Mouse (Mus musculus) limb, embryonic 13.5 days (tissue): Measurements from ENCODE around the gene 5730522E02Rik. TPM values are rescaled to one million over a fixed set of nuclear protein-coding genes. Genes with fewer than 3 reads are reported as not detected.

ENCODE experiments used
- ATAC-seq: fragments of 200-750 bp; cut with Nextera tagmentation; 2 replicates; pipeline ENCODE4 v1.8.0; 2017; ENCODE audit warnings: low read depth, moderate number of reproducible peaks, moderate TSS enrichment; ENCODE audit not compliant: low FRiP score
- H3K27ac ChIP-seq: fragments of 300-500 bp; sonication (generic); 2 replicates; pipeline ENCODE4 v1.5.1; 2015; ENCODE audit warnings: inconsistent platforms, mild to moderate bottlenecking, moderate library complexity
- H3K27me3 ChIP-seq: fragments of 300-500 bp; sonication (generic); 2 replicates; pipeline ENCODE4 v1.6.1; 2015; ENCODE audit warnings: mild to moderate bottlenecking, inconsistent platforms
- H3K36me3 ChIP-seq: fragments of 300-500 bp; sonication (generic); 2 replicates; pipeline ENCODE4 v1.6.1; 2015; ENCODE audit warnings: inconsistent platforms, mild to moderate bottlenecking, moderate library complexity
- H3K4me1 ChIP-seq: fragments of 300-500 bp; sonication (generic); 2 replicates; pipeline ENCODE4 v1.6.1; 2015; ENCODE audit warnings: inconsistent platforms
- H3K4me2 ChIP-seq: fragments of 300-500 bp; sonication (generic); replicated peaks from 2 replicates; pipeline ENCODE4 v1.6.1; 2015; ENCODE audit warnings: inconsistent platforms, mild to moderate bottlenecking, moderate library complexity
- H3K4me3 ChIP-seq: fragments of 300-500 bp; sonication (generic); 2 replicates; pipeline ENCODE4 v1.5.1; 2015; ENCODE audit warnings: moderate library complexity, mild to moderate bottlenecking, inconsistent platforms
- H3K9ac ChIP-seq: fragments of 300-500 bp; sonication (generic); 2 replicates; pipeline ENCODE4 v1.6.1; 2015; ENCODE audit warnings: mild to moderate bottlenecking, inconsistent platforms
- H3K9me3 ChIP-seq: fragments of 300-500 bp; sonication (generic); 2 replicates; pipeline ENCODE4 v1.6.1; 2016; ENCODE audit warnings: inconsistent platforms
- WGBS: fragments of 180-500 bp; shearing (Covaris S2); methylation state at CpG from one replicate; pipeline ENCODE4 v1.1.7; 2015; 5-methylcytosine and 5-hydroxymethylcytosine counted together
- polyA plus RNA-seq: library from polyadenylated mRNA; unstranded; fragments of >200 nt; fragmentation: Nextera tagmentation; extraction: Ambion mirVana; gene quantifications from 2 replicates; pipeline ENCODE4 v1.2.1, GENCODE M21; 2015

Gene 5730522E02Rik
- polyA plus RNA-seq, 1 experiment from 2014 or later, result 8.4 TPM

GRCm38 (mm10) chr11:26117651-26118050 is 92.9 kb downstream of the 5730522E02Rik start:
- no peaks in the 10 kb centered on the region for H3K9me3 ChIP-seq
- no peaks in the 10 kb centered on the region for H3K36me3 ChIP-seq
- no peak for ATAC-seq
- H3K4me2 ChIP-seq, result no peak overlapping the region
- no peak overlapping the region for H3K4me3 ChIP-seq
- WGBS, result 52% methylated on average over 4 of the region's 4 CpGs
- H3K27me3 ChIP-seq, result no peaks in the 10 kb centered on the region
- H3K4me1 ChIP-seq, result peaks cover 7% of the 10 kb centered on the region
- no peak overlapping the region for H3K27ac ChIP-seq
- H3K9ac ChIP-seq, result no peak overlapping the region

DNA sequence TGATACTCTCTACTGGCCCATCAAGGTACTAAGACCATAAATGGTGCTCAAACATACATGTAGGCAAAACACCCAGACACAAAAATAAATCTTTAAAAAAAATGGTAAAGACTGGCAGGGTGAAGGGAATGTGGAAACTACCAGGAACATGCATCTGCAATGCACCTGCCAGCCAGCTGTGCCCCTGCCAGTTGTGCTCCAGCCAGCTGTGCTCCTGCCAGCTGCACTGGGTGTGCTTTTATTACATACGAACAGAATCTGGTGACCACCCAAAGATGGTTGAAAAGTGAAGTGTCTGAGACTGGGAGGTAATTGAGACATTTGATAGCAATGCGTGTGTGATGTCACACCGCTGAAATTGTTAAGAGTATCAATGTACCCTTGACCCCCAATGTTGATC is 98.4 kb downstream of the 5730522E02Rik start:
- WGBS, result 67% methylated on average over 3 of the region's 3 CpGs
- Histone ChIP-seq H3K27me3 (peaks cover 6% of the 10 kb centered on the region; the same call in 1 of the 2 replicates), H3K36me3 (no peaks in the 10 kb centered on the region), H3K4me2 (no peak overlapping the region), H3K27ac (no peak overlapping the region), H3K9ac (no peak overlapping the region), H3K9me3 (no peaks in the 10 kb centered on the region), H3K4me1 (no peaks in the 10 kb centered on the region), H3K4me3 (no peak overlapping the region)
- no peak for ATAC-seq

GRCm38 (mm10) chr11:26108647-26109046 is 101.9 kb downstream of the 5730522E02Rik start:
- no peak for ATAC-seq
- Histone ChIP-seq H3K4me1 (0 out of 2 replicates have a peak, but pooled peaks cover 2% of the 10 kb centered on the region), H3K27ac (no peak overlapping the region), H3K36me3 (no peaks in the 10 kb centered on the region), H3K27me3 (peaks cover 21% of the 10 kb centered on the region), H3K4me3 (no peak overlapping the region), H3K9ac (no peak overlapping the region), H3K4me2 (no peak overlapping the region), H3K9me3 (no peaks in the 10 kb centered on the region)
- WGBS, result 23% methylated on average over 1 of the region's 1 CpGs

- Histone ChIP-seq H3K27ac (no peak overlapping the region), H3K4me1 (0 out of 2 replicates have a peak, but pooled peaks cover 3% of the 10 kb centered on the region), H3K9me3 (no peaks in the 10 kb centered on the region), H3K36me3 (no peaks in the 10 kb centered on the region), H3K4me2 (no peak overlapping the region), H3K9ac (no peak overlapping the region), H3K27me3 (peaks cover 27% of the 10 kb centered on the region), H3K4me3 (no peak overlapping the region)
- ATAC-seq, result no peak
- 45% methylated on average over 2 of the region's 2 CpGs for WGBS
These were observed 105.9 kb downstream of the 5730522E02Rik start for GRCm38 (mm10) chr11:26104680-26105079.

DNA sequence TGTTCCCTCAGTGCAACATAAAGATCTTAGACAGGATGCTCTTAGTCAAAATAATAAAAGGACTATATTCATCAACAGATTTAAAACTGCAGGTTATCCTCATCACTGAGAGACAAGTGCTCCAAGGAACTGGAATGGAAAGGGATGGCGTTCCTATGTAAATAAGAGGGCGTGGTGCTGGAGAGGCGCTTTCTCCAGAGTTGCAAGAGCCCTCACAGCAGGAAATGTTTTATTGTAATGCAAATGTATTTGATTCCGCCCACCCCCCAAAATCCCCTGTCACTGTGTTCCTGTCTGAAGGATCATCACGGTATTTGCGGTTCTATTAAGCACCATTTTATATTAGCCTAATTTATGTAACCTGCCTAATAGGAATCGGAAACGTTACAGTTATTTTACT is 106.9 kb downstream of the 5730522E02Rik start:
- Histone ChIP-seq H3K27ac (no peak overlapping the region), H3K9ac (no peak overlapping the region), H3K9me3 (no peaks in the 10 kb centered on the region), H3K4me1 (0 out of 2 replicates have a peak, but pooled peaks cover 3% of the 10 kb centered on the region), H3K36me3 (no peaks in the 10 kb centered on the region), H3K4me3 (no peak overlapping the region), H3K4me2 (no peak overlapping the region; the same call in 1 of the 2 replicates), H3K27me3 (peaks cover 27% of the 10 kb centered on the region)
- no peak for ATAC-seq
- 3% methylated on average over 8 of the region's 8 CpGs for WGBS

GRCm38 (mm10) chr11:26102878-26103277 is 107.7 kb downstream of the 5730522E02Rik start:
- WGBS, result 29% methylated on average over 4 of the region's 4 CpGs
- Histone ChIP-seq H3K9me3 (no peaks in the 10 kb centered on the region), H3K27me3 (peaks cover 26% of the 10 kb centered on the region), H3K27ac (no peak overlapping the region), H3K4me1 (0 out of 2 replicates have a peak, but pooled peaks cover 3% of the 10 kb centered on the region), H3K4me2 (no peak overlapping the region), H3K9ac (no peak overlapping the region), H3K4me3 (no peak overlapping the region), H3K36me3 (no peaks in the 10 kb centered on the region)
- ATAC-seq, result no peak

DNA sequence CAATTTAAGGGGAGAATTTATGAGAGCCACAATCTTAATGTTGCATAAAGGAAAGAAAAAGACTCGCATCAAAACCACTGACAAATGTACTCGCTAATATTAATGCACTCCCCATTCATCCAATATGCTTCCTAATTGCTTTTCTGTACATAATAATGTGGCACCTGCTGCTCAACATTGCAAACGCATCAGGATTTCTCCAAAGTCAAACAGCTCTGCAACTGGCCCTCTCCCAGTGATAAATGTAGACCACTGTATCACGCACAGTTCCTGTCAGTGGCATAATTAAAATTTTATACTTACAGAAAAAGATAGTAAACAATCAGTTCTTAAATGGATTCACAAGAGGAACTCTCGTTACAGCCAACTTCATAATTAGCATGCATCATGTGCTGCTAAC is 110.5 kb downstream of the 5730522E02Rik start:
- H3K4me3 ChIP-seq, result no peak overlapping the region
- no peak overlapping the region for H3K27ac ChIP-seq
- no peak overlapping the region for H3K4me2 ChIP-seq
- peaks cover 12% of the 10 kb centered on the region for H3K27me3 ChIP-seq
- H3K9ac ChIP-seq, result no peak overlapping the region
- WGBS, result 83% methylated on average over 5 of the region's 5 CpGs
- no peaks in the 10 kb centered on the region for H3K9me3 ChIP-seq
- no peak for ATAC-seq
- 0 out of 2 replicates have a peak, but pooled peaks cover 3% of the 10 kb centered on the region for H3K4me1 ChIP-seq
- H3K36me3 ChIP-seq, result no peaks in the 10 kb centered on the region

DNA sequence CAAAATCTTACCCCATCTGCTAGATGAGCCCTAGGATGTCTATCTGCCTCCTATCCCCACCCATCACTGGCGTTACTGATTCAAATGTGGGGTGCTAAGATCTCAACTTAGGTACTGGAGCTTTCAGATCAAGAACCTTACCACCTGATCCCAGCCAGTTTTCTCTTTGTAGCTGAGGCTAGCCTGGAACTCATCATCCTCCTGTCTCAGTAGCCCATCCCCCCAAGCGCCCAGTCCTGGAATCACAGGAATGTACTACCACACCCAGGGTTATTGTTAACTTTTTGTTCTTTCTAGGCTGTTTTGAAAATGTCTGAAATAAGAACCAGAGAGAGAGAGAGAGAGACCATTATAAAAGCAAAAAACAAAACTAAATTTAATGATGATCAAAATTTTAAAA is 111.6 kb downstream of the 5730522E02Rik start:
- H3K9ac ChIP-seq, result no peak overlapping the region
- WGBS, result 91% methylated on average over 2 of the region's 2 CpGs
- ATAC-seq, result no peak
- no peaks in the 10 kb centered on the region for H3K9me3 ChIP-seq
- peaks cover 9% of the 10 kb centered on the region for H3K27me3 ChIP-seq
- H3K27ac ChIP-seq, result no peak overlapping the region
- H3K36me3 ChIP-seq, result no peaks in the 10 kb centered on the region
- H3K4me3 ChIP-seq, result no peak overlapping the region
- 0 out of 2 replicates have a peak, but pooled peaks cover 3% of the 10 kb centered on the region for H3K4me1 ChIP-seq
- H3K4me2 ChIP-seq, result no peak overlapping the region

DNA sequence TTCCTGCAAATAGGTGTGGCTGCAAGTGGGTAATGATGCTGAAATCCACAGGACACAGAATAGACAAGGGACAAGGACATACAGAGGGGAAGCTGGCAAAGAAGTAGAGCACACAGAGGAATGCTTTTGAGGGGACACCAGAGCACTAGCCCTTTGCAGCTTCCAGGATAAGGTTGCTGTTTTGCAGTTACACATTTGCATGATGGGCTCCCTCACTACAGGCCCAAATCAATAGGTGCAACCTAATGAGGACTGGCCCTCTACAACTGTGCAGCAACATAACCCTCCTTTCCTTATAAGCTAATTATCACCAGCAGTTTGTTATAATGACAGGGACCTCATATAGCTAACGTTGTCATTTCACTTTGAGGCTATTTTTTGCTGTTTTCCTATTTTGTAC is 114.5 kb downstream of the 5730522E02Rik start:
- ATAC-seq, result no peak
- no peak overlapping the region for H3K27ac ChIP-seq
- no peak overlapping the region for H3K4me2 ChIP-seq
- no peaks in the 10 kb centered on the region for H3K4me1 ChIP-seq
- H3K4me3 ChIP-seq, result no peak overlapping the region
- no peak overlapping the region for H3K9ac ChIP-seq
- WGBS, result 62% methylated on average over 1 of the region's 1 CpGs
- no peaks in the 10 kb centered on the region for H3K36me3 ChIP-seq
- no peaks in the 10 kb centered on the region for H3K27me3 ChIP-seq
- no peaks in the 10 kb centered on the region for H3K9me3 ChIP-seq

DNA sequence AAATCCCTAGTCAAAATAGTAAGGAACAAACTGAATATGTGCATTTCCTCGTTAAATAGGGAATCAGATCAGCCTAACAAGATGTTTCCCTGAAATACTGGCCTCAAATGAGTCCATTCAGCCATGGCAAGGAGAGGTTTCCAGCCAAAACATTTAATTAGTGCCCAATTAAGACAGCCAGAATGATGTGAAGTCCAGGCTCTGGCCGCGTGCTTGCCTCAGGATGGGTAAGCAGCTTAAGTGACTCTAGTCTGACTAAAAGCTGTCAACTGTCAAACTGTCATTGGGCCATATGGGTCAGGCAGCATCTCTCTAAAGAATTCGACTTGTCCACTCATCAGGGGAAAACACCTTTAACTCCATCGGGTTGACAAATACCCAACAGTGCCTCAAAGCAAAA is 121.6 kb downstream of the 5730522E02Rik start:
- no peaks in the 10 kb centered on the region for H3K9me3 ChIP-seq
- H3K4me2 ChIP-seq, result no peak overlapping the region
- ATAC-seq, result no peak
- no peaks in the 10 kb centered on the region for H3K4me1 ChIP-seq
- no peak overlapping the region for H3K27ac ChIP-seq
- no peak overlapping the region for H3K4me3 ChIP-seq
- no peaks in the 10 kb centered on the region for H3K27me3 ChIP-seq
- no peaks in the 10 kb centered on the region for H3K36me3 ChIP-seq
- WGBS, result 61% methylated on average over 5 of the region's 5 CpGs
- H3K9ac ChIP-seq, result no peak overlapping the region

DNA sequence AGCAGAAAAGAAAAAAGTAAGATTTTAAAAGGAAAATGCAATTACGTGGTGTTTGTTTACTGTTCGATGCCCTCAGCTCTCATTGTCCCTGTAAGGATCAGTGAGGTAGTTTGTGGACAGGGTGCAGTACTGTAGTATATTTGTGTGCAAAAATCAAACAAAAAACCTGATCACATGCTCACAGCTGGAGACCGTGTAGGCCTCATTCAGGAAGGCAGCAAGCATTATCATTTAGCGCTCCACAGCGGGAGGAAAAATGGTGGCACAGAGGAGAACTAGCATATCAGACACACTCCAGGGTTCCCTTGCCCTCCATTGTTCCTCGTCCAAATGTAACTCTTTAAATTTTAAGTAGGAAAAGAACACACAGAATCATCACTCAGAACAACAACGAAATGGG is 123.9 kb downstream of the 5730522E02Rik start:
- no peak for ATAC-seq
- no peaks in the 10 kb centered on the region for H3K36me3 ChIP-seq

DNA sequence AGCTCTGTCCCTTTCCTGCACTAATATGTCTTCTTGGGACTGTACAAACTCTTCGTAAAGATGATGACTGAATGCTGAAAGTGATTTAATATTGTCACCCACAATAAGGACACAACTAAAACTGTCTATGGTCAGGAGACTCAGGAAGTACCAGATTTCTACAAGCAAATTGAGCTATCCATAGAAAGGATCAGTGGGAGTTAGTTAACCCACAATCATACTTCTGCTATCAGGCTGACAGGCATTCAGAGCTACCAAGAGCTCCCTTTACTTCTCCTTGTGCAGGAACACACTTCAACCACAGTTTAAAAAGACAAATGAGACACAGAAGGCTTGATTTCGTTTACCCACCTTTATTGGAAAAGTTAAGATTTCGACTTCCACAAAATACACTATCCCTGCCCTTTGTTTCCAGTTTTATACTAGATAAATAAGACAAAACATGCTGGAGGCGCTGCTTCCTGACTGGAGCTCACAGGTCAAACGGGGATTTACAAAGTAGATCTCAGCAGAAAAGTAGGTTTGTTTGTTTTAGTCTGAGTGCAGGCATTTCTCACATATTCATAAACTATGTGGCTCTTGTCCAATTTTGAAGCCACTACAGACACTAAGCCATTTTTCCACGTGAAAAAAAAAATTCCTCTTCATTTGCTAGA is 125.1 kb downstream of the 5730522E02Rik start:
- H3K4me3 ChIP-seq, result no peak overlapping the region
- H3K27me3 ChIP-seq, result no peaks in the 10 kb centered on the region
- no peaks in the 10 kb centered on the region for H3K36me3 ChIP-seq
- no peak overlapping the region for H3K9ac ChIP-seq
- no peaks in the 10 kb centered on the region for H3K9me3 ChIP-seq
- ATAC-seq, result no peak
- H3K4me1 ChIP-seq, result no peaks in the 10 kb centered on the region
- 62% methylated on average over 6 of the region's 6 CpGs for WGBS
- H3K27ac ChIP-seq, result no peak overlapping the region
- no peak overlapping the region for H3K4me2 ChIP-seq

More for the DNA sequence above, 123.9 kb downstream of the 5730522E02Rik start:
- Histone ChIP-seq H3K4me3 (no peak overlapping the region), H3K27me3 (no peaks in the 10 kb centered on the region), H3K4me2 (no peak overlapping the region), H3K9me3 (no peaks in the 10 kb centered on the region), H3K4me1 (no peaks in the 10 kb centered on the region), H3K9ac (no peak overlapping the region), H3K27ac (no peak overlapping the region)
- WGBS, result 81% methylated on average over 7 of the region's 7 CpGs

GRCm38 (mm10) chr11:26076335-26076734 is 134.2 kb downstream of the 5730522E02Rik start:
- no peak overlapping the region for H3K4me3 ChIP-seq
- H3K27ac ChIP-seq, result no peak overlapping the region
- no peaks in the 10 kb centered on the region for H3K4me1 ChIP-seq
- H3K9me3 ChIP-seq, result no peaks in the 10 kb centered on the region
- 68% methylated on average over 2 of the region's 2 CpGs for WGBS
- H3K27me3 ChIP-seq, result no peaks in the 10 kb centered on the region
- H3K9ac ChIP-seq, result no peak overlapping the region
- H3K36me3 ChIP-seq, result no peaks in the 10 kb centered on the region
- ATAC-seq, result no peak
- H3K4me2 ChIP-seq, result no peak overlapping the region
